Mouse (Mus musculus): ENCODE measurements at regions not wholly inside any gene's neighbourhood (a gene's known extent, or its start where the extent isn't known, plus 50 kb on each side); places are given as distances from the start of the nearest gene placed in this dataset.

DNA sequence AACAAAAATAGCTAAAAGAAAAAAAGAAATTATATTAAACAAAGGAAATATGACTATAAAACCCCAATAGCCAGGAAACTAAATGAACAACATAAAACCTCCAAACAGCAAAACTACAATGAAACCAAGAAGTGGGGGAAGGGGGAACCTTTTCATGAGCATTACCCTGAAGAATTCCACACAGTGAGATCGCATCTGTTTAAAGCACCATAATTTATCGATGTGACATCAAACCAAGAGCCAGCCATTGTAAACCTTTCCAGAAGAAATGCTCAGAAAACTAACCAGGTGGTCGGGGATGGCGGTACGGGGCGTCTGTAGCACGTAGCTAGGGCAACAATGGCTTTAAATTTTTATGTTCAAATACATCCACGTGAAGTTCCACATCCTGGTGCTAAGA lies 214.8 kb upstream of the Spred2 start:
- TF ChIP-seq POLR2A (IDR thresholded peaks at IDR 0.05; ENCODE audit: borderline replicate concordance, control insufficient read depth, low read depth, low read length) (no peak), CTCF (IDR thresholded peaks at IDR 0.05; ENCODE audit: control insufficient read depth, insufficient read depth, low read length) (no peak)
